Mouse (Mus musculus): ENCODE measurements around the gene Sypl2.

The Sypl2 gene

GRCm38 (mm10) chr3:108174672-108175531 is 51.5 kb downstream of the Sypl2 start:
- peak; percentile 56 to 62 for DNase-seq

DNA sequence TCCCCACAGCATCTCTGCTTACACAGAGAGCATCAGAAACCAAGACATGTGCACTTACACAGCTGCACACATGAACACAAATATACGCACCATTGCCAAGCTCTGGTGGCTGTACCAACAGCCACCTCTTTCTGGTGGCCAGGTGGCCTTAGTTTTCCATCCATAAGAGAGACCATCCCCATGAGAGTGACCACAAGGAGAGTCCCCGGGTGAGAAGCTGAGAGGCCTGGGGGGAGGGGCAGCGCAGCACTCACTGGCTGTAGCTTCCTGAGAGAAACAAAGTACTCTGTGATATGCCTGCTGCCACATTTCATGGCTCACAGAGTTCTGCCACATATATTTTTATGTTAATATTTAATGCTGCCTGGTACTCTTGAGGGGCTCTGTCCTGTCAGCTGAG is 57.2 kb downstream of the Sypl2 start:
- DNase-seq, result no peak

DNA sequence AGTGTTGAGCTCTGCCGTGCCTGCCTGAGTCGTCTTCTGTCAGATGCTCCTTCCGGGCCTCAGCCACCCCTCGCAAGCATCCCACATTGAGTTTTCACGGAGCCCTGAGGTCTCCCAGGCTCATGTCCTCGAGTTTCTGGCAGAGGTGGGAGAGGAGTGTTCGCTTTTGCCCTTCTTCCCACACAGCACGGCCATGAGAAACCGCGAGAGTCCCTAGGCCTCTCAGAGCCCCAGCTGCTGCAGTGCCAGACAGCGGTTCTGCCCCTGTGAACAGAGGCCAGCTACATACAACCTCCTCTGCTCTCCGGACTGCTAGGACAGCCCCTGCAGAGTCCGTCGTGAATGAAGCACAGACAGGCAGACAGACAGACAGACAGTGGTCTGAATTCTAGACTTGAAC is 58.9 kb downstream of the Sypl2 start:
- peak; percentile 39 to 54 for DNase-seq

GRCm38 (mm10) chr3:108166486-108167211 is 59.8 kb downstream of the Sypl2 start:
- peak; percentile 74 to 83 for DNase-seq

- DNase-seq, result peak in 1 of 2 experiments; percentile 32
These were observed 60.7 kb downstream of the Sypl2 start for GRCm38 (mm10) chr3:108165532-108166315.

DNA sequence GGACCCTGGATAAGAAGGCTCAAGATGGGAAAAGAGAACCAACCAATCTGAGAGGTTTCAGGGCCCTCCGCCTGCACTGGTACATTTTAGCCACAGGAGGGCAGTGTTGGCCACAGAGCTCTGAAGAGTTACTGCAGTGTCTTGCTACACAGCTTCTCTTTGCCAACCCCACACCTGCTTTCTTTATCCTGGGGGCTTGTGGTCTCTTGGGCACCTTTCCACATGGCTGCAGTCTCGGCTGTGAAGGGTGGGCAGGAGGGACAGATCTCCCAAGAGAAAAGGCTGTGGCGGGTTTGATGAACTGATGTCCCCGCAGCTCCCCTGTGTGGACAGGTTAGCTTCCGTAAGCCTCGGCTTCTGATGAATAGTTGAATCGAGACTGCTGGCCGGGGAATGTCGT is 61.6 kb downstream of the Sypl2 start:
- peak; percentile 85 to 87 for DNase-seq

- no peak for DNase-seq
These were observed 62.4 kb downstream of the Sypl2 start for GRCm38 (mm10) chr3:108164091-108164490.
